Mouse (Mus musculus) small intestine, adult 2 months (tissue): ENCODE data around the gene Mindy4b-ps. TPM values are rescaled to one million over a fixed set of nuclear protein-coding genes. Genes with fewer than 3 reads are reported as not detected.

Experiments
- H3K27ac ChIP-seq: fragments of 200-500 bp; 2 replicates; pipeline ENCODE4 v1.5.1; 2012; ENCODE audit warnings: low read depth, low read length, control low read depth, inconsistent platforms; ENCODE audit not compliant: insufficient read depth
- H3K27me3 ChIP-seq: fragments of 200-500 bp; 2 replicates; pipeline ENCODE4 v1.6.1; 2012; ENCODE audit warnings: mild to moderate bottlenecking, moderate library complexity, low read length, inconsistent platforms; ENCODE audit not compliant: control insufficient read depth, insufficient read depth
- H3K36me3 ChIP-seq: fragments of 200-500 bp; 2 replicates; pipeline ENCODE4 v1.6.1; 2012; ENCODE audit warnings: mild to moderate bottlenecking, low read length, control low read depth, inconsistent platforms; ENCODE audit not compliant: control insufficient read depth, insufficient read depth
- H3K4me1 ChIP-seq: fragments of 200-500 bp; 2 replicates; pipeline ENCODE4 v1.6.1; 2012; ENCODE audit warnings: low read length, inconsistent platforms, mixed read lengths; ENCODE audit not compliant: control insufficient read depth, insufficient read depth, insufficient read length
- H3K4me3 ChIP-seq: fragments of 200-500 bp; 2 replicates; pipeline ENCODE4 v1.5.1; 2012; ENCODE audit warnings: low read depth, mild to moderate bottlenecking, control low read depth, inconsistent platforms, low read length, moderate library complexity
- CTCF ChIP-seq: fragments of 200-500 bp; IDR thresholded peaks from 2 replicates; pipeline ENCODE4 v1.5.1; 2012; ENCODE audit warnings: low read depth, mild to moderate bottlenecking, control low read depth, inconsistent platforms, low read length, moderate library complexity, mixed read lengths; ENCODE audit not compliant: insufficient replicate concordance, insufficient read length; ENCODE audit errors: extremely low read depth
- POLR2A ChIP-seq: fragments of 200-500 bp; IDR thresholded peaks from 2 replicates; pipeline ENCODE4 v1.6.1; 2012; ENCODE audit warnings: low read depth, mild to moderate bottlenecking, control low read depth, inconsistent platforms, low read length, moderate library complexity
- WGBS: fragments of 180-500 bp; shearing (Covaris S2); methylation state at CpG from one replicate; pipeline ENCODE4 v1.1.7; 2018; 5-methylcytosine and 5-hydroxymethylcytosine counted together
- polyA plus RNA-seq: library from polyadenylated mRNA; depleted of rRNA; stranded (reverse); fragments of >200 nt; gene quantifications from 2 replicates; pipeline ENCODE4 v1.2.3, GENCODE M21; 2012

Mindy4b-ps gene
- polyA plus RNA-seq, 1 experiment: not detected

DNA sequence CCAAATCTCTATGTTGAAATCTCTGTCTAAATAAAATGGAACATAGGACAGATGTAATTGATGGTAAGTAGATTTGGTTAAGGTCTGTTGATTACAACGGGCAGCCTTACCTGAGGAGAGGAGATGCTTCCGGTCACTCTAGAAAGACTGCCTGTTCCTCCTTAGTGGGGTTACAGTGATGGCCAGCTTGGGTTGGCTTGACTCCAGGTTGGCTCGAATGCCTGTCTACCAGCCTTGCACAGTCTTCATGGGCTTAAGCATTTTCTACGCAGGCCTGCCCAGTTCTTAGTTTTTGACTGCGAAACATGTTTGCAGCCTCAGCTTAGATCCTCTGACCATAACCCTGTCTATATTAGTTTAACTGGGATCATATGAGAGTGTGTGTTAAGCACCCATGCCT lies 13.5 kb downstream of the Mindy4b-ps start:
- WGBS: 87% methylated on average over 5 of the region's 5 CpGs
- no peaks in the 10 kb centered on the region for H3K27me3 ChIP-seq
- no peak overlapping the region for H3K4me3 ChIP-seq
- no peaks in the 10 kb centered on the region for H3K36me3 ChIP-seq
- TF ChIP-seq POLR2A (no peak), CTCF (no peak)
- H3K27ac ChIP-seq: no peak overlapping the region
- H3K4me1 ChIP-seq: no peaks in the 10 kb centered on the region

DNA sequence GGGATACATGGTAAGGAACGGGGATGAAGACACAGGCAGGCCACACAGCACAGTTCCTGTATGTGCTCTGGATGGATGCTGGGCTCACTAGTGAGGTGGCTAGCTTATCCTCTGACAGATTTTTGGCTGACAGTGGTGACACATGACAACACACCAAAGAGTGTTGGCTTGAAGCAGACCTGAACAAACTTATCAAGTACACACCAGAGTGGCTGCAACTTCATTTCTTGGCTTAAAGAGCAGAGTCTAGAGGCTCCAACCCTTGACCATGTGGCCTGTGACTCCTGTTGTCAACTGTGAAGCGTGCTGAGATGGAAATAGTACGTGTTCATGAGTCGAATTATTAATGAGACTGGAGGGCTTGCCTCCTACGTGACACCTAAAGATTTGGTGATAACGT lies 17.4 kb downstream of the Mindy4b-ps start:
- H3K4me3 ChIP-seq: no peak overlapping the region
- H3K4me1 ChIP-seq: no peaks in the 10 kb centered on the region
- WGBS: 85% methylated on average over 6 of the region's 6 CpGs
- no peak overlapping the region for H3K27ac ChIP-seq
- no peaks in the 10 kb centered on the region for H3K36me3 ChIP-seq
- no peak for TF ChIP-seq POLR2A
- no peak for TF ChIP-seq CTCF
- no peaks in the 10 kb centered on the region for H3K27me3 ChIP-seq

DNA sequence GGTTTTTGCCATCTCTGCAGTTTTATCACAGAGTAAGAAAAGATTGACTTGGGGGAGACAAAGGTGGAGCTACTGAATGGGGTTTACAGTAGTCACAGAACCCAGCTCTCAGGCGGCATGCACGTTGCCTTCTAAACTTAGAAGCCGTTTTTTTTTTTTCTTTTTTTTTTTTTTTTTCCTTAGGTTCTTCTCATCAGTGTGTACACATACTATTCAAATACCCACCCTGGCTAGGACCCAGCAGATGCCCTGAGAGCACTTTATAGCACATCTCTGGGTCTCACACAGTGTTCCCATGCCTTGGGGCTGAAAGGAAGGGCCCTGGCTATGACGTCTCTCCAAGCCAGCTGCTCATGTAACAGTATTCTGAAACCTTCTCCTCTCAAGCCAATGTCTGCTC lies 23.4 kb downstream of the Mindy4b-ps start:
- Histone ChIP-seq H3K27ac (no peak overlapping the region), H3K4me1 (no peaks in the 10 kb centered on the region), H3K36me3 (no peaks in the 10 kb centered on the region), H3K27me3 (no peaks in the 10 kb centered on the region), H3K4me3 (no peak overlapping the region)
- TF ChIP-seq POLR2A (no peak), CTCF (no peak)
- WGBS: 75% methylated on average over 4 of the region's 4 CpGs

DNA sequence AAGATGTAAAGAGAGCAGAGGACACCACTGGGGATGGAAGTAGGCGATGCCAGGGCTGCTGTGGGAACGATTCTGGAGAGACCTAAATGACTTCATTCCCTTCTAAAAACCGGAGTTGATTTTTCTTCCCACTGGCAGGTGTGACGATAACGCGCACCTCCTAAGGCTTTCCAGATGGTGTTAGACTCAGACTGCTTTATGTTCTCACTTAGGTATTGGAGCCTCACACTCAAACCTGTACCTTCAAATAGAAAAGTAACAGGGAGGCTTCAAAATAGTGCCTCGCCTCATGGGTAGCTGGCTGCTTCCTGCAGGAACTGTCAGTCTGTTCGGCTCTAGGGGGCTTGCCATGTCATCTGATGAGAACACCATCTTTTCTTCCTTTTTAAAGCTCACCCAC lies 23.9 kb downstream of the Mindy4b-ps start:
- H3K36me3 ChIP-seq: no peaks in the 10 kb centered on the region
- no peak overlapping the region for H3K4me3 ChIP-seq
- H3K4me1 ChIP-seq: no peaks in the 10 kb centered on the region
- H3K27ac ChIP-seq: no peak overlapping the region
- H3K27me3 ChIP-seq: no peaks in the 10 kb centered on the region
- TF ChIP-seq POLR2A (no peak), CTCF (no peak)
- 84% methylated on average over 8 of the region's 8 CpGs for WGBS

DNA sequence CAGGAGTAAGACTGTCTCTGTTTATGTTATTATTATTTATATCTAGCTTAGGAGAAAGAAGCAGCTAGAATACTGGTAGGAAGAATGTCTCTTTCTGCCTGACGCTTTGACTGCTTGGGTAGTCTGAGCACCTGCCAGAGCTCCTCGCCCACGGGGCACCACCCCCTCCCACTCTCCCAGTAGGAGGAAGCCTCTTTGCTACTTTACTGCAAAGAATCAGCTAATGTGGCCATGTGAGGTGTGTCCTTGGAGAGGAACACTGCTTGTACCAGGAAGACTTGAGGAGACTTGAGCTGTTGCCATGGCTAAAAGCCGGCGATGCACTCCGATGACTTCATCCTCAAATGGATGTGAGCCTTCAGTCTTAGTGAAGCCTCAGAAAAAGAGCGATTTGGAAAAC lies 32.6 kb downstream of the Mindy4b-ps start:
- Histone ChIP-seq H3K36me3 (no peaks in the 10 kb centered on the region), H3K27me3 (no peaks in the 10 kb centered on the region), H3K27ac (no peak overlapping the region), H3K4me3 (no peak overlapping the region), H3K4me1 (no peaks in the 10 kb centered on the region)
- 48% methylated on average over 7 of the region's 7 CpGs for WGBS
- TF ChIP-seq CTCF (no peak), POLR2A (no peak)

DNA sequence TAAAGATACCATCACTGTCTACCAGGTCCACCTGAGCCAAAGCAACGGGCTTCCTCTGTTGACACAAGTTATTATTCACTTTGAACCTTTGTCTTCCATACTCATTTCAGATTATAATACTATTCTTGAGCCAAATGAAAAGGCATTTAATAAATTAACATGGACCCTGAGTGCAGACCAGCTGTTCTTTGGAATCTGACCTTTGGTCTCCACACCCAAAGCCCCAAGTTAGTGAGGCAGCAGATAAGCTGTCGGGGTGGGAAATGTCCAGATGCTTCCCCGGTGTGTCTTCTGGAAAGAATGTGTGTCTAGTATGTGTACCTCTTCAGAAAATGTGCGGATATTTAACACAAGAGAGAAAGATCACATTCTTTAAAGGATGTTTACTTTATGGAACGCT lies 33.1 kb downstream of the Mindy4b-ps start:
- TF ChIP-seq CTCF (no peak), POLR2A (no peak)
- no peaks in the 10 kb centered on the region for H3K27me3 ChIP-seq
- H3K4me1 ChIP-seq: no peaks in the 10 kb centered on the region
- H3K36me3 ChIP-seq: no peaks in the 10 kb centered on the region
- H3K4me3 ChIP-seq: no peak overlapping the region
- WGBS: 30% methylated on average over 5 of the region's 5 CpGs
- no peak overlapping the region for H3K27ac ChIP-seq

DNA sequence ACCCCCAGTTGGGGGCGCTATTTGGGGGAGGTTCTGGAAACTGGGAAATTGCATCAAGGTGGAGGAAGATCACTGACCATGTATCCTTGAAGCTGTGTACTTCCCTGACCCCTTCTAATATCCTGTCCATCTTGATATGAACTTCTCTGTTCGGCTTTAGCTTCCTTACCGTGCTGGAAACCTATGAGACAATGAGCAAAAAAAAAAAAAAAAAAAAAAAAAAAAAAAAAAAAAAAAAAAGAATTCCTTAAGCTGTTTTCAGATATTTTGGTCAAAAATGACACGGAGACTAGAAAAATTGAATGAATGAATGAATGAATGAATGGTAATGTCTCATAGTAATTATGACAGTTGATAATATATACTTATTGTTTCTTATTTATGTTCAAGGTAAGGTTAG lies 35.6 kb downstream of the Mindy4b-ps start:
- TF ChIP-seq POLR2A: no peak
- TF ChIP-seq CTCF: no peak
- Histone ChIP-seq H3K4me3 (no peak overlapping the region), H3K4me1 (no peaks in the 10 kb centered on the region), H3K36me3 (no peaks in the 10 kb centered on the region), H3K27me3 (no peaks in the 10 kb centered on the region), H3K27ac (no peak overlapping the region)
- WGBS: 70% methylated on average over 4 of the region's 4 CpGs

DNA sequence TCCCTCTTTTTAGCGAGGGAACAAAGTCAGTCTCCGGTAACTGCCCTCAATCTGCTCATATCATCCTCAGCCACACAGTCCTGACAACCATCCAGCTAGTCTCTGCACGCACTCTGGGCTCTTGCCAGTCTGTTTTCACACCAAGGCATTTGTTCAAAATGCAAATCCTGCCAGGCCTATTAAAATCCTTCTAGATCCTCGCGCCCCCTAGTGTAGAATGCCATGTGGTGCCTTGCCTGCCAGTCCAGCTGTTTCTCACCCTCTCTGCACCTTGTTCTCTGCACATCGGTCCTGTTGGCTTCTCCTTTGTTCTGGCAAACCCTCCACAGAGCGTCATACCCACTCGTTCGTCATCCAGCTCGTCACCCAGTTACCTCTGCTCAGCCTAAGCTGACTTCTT lies 36.2 kb downstream of the Mindy4b-ps start:
- TF ChIP-seq CTCF (peak; percentile 51; the same call in 1 of the 2 replicates), POLR2A (no peak)
- no peaks in the 10 kb centered on the region for H3K4me1 ChIP-seq
- no peak overlapping the region for H3K27ac ChIP-seq

More for the DNA sequence above, 36.2 kb downstream of the Mindy4b-ps start:
- H3K27me3 ChIP-seq: no peaks in the 10 kb centered on the region
- 23% methylated on average over 10 of the region's 10 CpGs for WGBS
- H3K36me3 ChIP-seq: no peaks in the 10 kb centered on the region
- H3K4me3 ChIP-seq: no peak overlapping the region
